ENCODE assay signal across 20 mouse cellular contexts in the genomic region with DNA sequence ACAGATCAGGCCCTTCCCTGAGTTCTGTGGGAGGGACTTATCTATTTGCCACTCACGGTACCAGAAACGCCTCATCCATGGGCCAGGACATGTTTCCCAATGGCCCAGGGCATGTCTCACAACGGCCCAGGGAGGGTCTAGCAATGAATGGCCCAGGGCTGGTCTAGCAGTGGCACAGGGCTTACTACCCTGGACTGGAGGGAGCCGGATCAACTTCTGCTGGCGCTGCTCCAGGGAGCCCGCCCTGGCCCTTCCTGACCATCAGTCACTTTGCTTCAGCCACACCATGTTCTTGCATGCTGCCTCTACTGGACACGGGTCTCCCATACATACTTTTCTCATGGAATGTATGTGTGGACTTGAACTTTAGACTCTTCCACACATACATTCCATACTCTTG.
DNase-seq lines count a peak whose midpoint lies in the region; ATAC-seq and TF ChIP-seq lines count a peak whose summit lies in the region.
"Had no signal": no experiment of that assay in that cellular context is flagged by ENCODE, and none has a peak within 500 bp of the region (broad histone marks: within the 10 kb centered on the region; RNA-seq: fewer than 3 reads in every experiment).

No protein-coding gene starts in this region.

- peaks cover 9% of the 10 kb centered on the region for H3K4me1 ChIP-seq in heart, adult 2 months (ENCODE audit: control insufficient read depth, insufficient read depth, low read length)
- H3K4me1 ChIP-seq in heart, embryonic 10.5 days = peaks cover 13% of the 10 kb centered on the region
- H3K4me1 ChIP-seq in lung, embryonic 14.5 days (ENCODE audit: insufficient read depth) = peaks cover 5% of the 10 kb centered on the region; the same call in 1 of the 2 replicates
- peaks cover 3% of the 10 kb centered on the region for H3K4me1 ChIP-seq in lung, adult 2 months (ENCODE audit: control insufficient read depth, insufficient read depth, low read length)

- H3K27ac ChIP-seq in heart, adult 2 months = peak overlapping the region; percentile 64; the same call in 1 of the 2 replicates
- H3K27ac ChIP-seq in heart, embryonic 10.5 days = no peak overlapping the region
- no peak overlapping the region for H3K27ac ChIP-seq in lung, embryonic 14.5 days (ENCODE audit: low read depth)
- H3K27ac ChIP-seq: embryonic facial prominence, embryonic 15.5 days; forebrain, embryonic 10.5 days; hindbrain, embryonic 12.5 days had no signal

- no peak for TF ChIP-seq CTCF in heart, adult 2 months (IDR thresholded peaks at IDR 0.05)
- no peak for TF ChIP-seq CTCF in lung, embryonic 14.5 days (IDR thresholded peaks at IDR 0.05; ENCODE audit: low read depth)
- no peak for TF ChIP-seq CTCF in lung, adult 2 months (IDR thresholded peaks at IDR 0.05; ENCODE audit: insufficient read depth, low read length)

- no peak overlapping the region for H3K9ac ChIP-seq in heart, adult 2 months (ENCODE audit: low read depth, low read length)
- H3K9ac ChIP-seq in lung, embryonic 14.5 days = no peak overlapping the region
- H3K9ac ChIP-seq: embryonic facial prominence, embryonic 15.5 days; heart, embryonic 13.5 days; hindbrain, embryonic 12.5 days had no signal

- no peaks in the 10 kb centered on the region for H3K9me3 ChIP-seq in heart, embryonic 10.5 days
- no peaks in the 10 kb centered on the region for H3K9me3 ChIP-seq in lung, embryonic 14.5 days (ENCODE audit: low read depth, low read length)
- H3K9me3 ChIP-seq: embryonic facial prominence, embryonic 15.5 days; forebrain, embryonic 10.5 days; heart, embryonic 13.5 days; hindbrain, embryonic 12.5 days had no signal

- TF ChIP-seq EP300 in heart, adult 2 months (IDR thresholded peaks at IDR 0.05; ENCODE audit: insufficient read depth, low read depth, low read length) = no peak

- no peak overlapping the region for H3K4me2 ChIP-seq in lung, embryonic 14.5 days
- H3K4me2 ChIP-seq: embryonic facial prominence, embryonic 15.5 days; heart, embryonic 13.5 days; hindbrain, embryonic 12.5 days had no signal

- intact Hi-C loops in heart, adult 2 months (cut with DNase I) = loop anchor here (5.0 to 10.0 kb wide), 3 partner anchors 104 to 384 kb away; a partner anchor contains a TSS

- ATAC-seq in lung, embryonic 14.5 days (ENCODE audit: insufficient read depth) = no peak
- ATAC-seq in megakaryocyte-erythroid progenitor cell, adult 5-6 weeks (replicated peaks; ENCODE audit: low FRiP score, low TSS enrichment, poor library complexity, severe bottlenecking) = no peak
- ATAC-seq: activated CD4-positive, CD25-positive, alpha-beta regulatory T cell, adult 4 months; hindbrain, embryonic 16.5 days; Patski had no signal

- 82% methylated on average over 7 of the region's 7 CpGs for WGBS in heart, adult 2 months
- 94% methylated on average over 7 of the region's 7 CpGs for WGBS in heart, embryonic 10.5 days
- WGBS in lung, embryonic 14.5 days = 78% methylated on average over 7 of the region's 7 CpGs
- WGBS in lung, adult 2 months = 75% methylated on average over 7 of the region's 7 CpGs

- no peak for DNase-seq in heart, adult 2 months
- DNase-seq in heart, embryonic 10.5 days (ENCODE audit: low spot score) = no peak
- DNase-seq in lung, embryonic 14.5 days = peak; percentile 24
- no peak for DNase-seq in lung, adult 2 months
- DNase-seq in lung, postnatal 14 days = peak; percentile 40
- DNase-seq in adrenal gland, adult 2 months = no peak
- DNase-seq: adrenal gland, postnatal 25 days; cerebellum, adult 18-20 months; cerebellum, adult 9-11 months; cerebellum, postnatal 36 days; heart, postnatal 4 days had no signal

- no peak for TF ChIP-seq POLR2A in heart, adult 2 months (IDR thresholded peaks at IDR 0.05; ENCODE audit: insufficient read depth, low read depth, low read length)
- TF ChIP-seq POLR2A in lung, adult 2 months (IDR thresholded peaks at IDR 0.05; ENCODE audit: borderline replicate concordance, extremely low read depth, low read depth, low read length) = no peak

- no peaks in the 10 kb centered on the region for H3K27me3 ChIP-seq in heart, adult 2 months (ENCODE audit: control insufficient read depth, insufficient read depth, low read length)
- peaks cover 8% of the 10 kb centered on the region; the same call in 1 of the 2 replicates for H3K27me3 ChIP-seq in heart, embryonic 10.5 days (ENCODE audit: insufficient read depth, poor library complexity, severe bottlenecking)
- H3K27me3 ChIP-seq in lung, embryonic 14.5 days (ENCODE audit: insufficient read depth, low read length) = no peaks in the 10 kb centered on the region
- H3K27me3 ChIP-seq: embryonic facial prominence, embryonic 15.5 days; heart, embryonic 13.5 days; hindbrain, embryonic 12.5 days; Patski had no signal

- H3K4me3 ChIP-seq in heart, adult 2 months = no peak overlapping the region
- H3K4me3 ChIP-seq in heart, embryonic 10.5 days = no peak overlapping the region
- H3K4me3 ChIP-seq in lung, embryonic 14.5 days (ENCODE audit: low read depth, low read length) = no peak overlapping the region
- no peak overlapping the region for H3K4me3 ChIP-seq in lung, adult 2 months (replicated peaks; ENCODE audit: extremely low read depth, low read depth, low read length)
- H3K4me3 ChIP-seq: embryonic facial prominence, embryonic 15.5 days; erythroblast, embryonic 14.5 days; forebrain, embryonic 10.5 days; heart, embryonic 13.5 days; hindbrain, embryonic 12.5 days had no signal

- no peaks in the 10 kb centered on the region for H3K36me3 ChIP-seq in heart, adult 2 months (ENCODE audit: control insufficient read depth, insufficient read depth, low read length)
- H3K36me3 ChIP-seq in heart, embryonic 10.5 days = no peaks in the 10 kb centered on the region
- no peaks in the 10 kb centered on the region for H3K36me3 ChIP-seq in lung, embryonic 14.5 days (ENCODE audit: insufficient read depth)
- H3K36me3 ChIP-seq: embryonic facial prominence, embryonic 15.5 days; forebrain, embryonic 10.5 days; heart, embryonic 13.5 days; hindbrain, embryonic 12.5 days had no signal

- no peaks in the 10 kb centered on the region for H3K79me2 ChIP-seq in heart, adult 2 months (replicated peaks; ENCODE audit: control insufficient read depth, insufficient read depth, low read length)

Comparison
In these comparisons a context has a peak if more than half of its experiments do, and no peak if none do; other contexts are left out.
1. DNase-seq: peak in lung, embryonic 14.5 days (single experiment) and lung, postnatal 14 days (single experiment); none in heart, adult 2 months (0 of 2), heart, embryonic 10.5 days (single experiment), lung, adult 2 months (single experiment) and adrenal gland, adult 2 months (single experiment).